Mouse (Mus musculus) limb, embryonic 14.5 days (tissue): ENCODE results near the gene Fbxw13. TPM values are rescaled to one million over a fixed set of nuclear protein-coding genes. Genes with fewer than 3 reads are reported as not detected.
"Not testable (repeated sequence)": the region's sequence is repeated elsewhere in the genome, so short reads cannot be mapped to it uniquely, and the experiment has no call there.

ENCODE experiments used
- ATAC-seq: fragments of 200-750 bp; cut with Nextera tagmentation; 2 replicates; pipeline ENCODE4 v1.8.0; 2017; ENCODE audit warnings: low read depth, moderate number of reproducible peaks, moderate TSS enrichment; ENCODE audit not compliant: low FRiP score
- DNase-seq: peaks from one replicate; pipeline ENCODE4 v3.0.0-alpha.2; 2015; ENCODE audit warnings: low spot score
- H3K27ac ChIP-seq: fragments of 300-500 bp; sonication (generic); replicated peaks from 2 replicates; pipeline ENCODE4 v1.5.1; 2014; ENCODE audit warnings: low read depth, mild to moderate bottlenecking, low read length, moderate library complexity, mixed read lengths
- H3K27me3 ChIP-seq: fragments of 300-500 bp; sonication (generic); 2 replicates; pipeline ENCODE4 v1.6.1; 2014; ENCODE audit warnings: low read length, mixed read lengths; ENCODE audit not compliant: control insufficient read depth, insufficient read depth
- H3K36me3 ChIP-seq: fragments of 300-500 bp; sonication (generic); 2 replicates; pipeline ENCODE4 v1.6.1; 2014; ENCODE audit warnings: mild to moderate bottlenecking, low read length, moderate library complexity, mixed read lengths; ENCODE audit not compliant: control insufficient read depth, insufficient read depth
- H3K4me1 ChIP-seq: fragments of 300-500 bp; sonication (generic); 2 replicates; pipeline ENCODE4 v1.6.1; 2014; ENCODE audit warnings: antibody characterized with exemption, low read length, mixed read lengths; ENCODE audit not compliant: control insufficient read depth, insufficient read depth
- H3K4me2 ChIP-seq: fragments of 300-500 bp; sonication (generic); replicated peaks from 2 replicates; pipeline ENCODE4 v1.6.1; 2014; ENCODE audit warnings: low read depth, mild to moderate bottlenecking, low read length, moderate library complexity; ENCODE audit not compliant: severe bottlenecking
- H3K4me3 ChIP-seq: fragments of 300-500 bp; sonication (generic); replicated peaks from 2 replicates; pipeline ENCODE4 v1.5.1; 2014; ENCODE audit warnings: low read length
- H3K9ac ChIP-seq: fragments of 300-500 bp; sonication (generic); 2 replicates; pipeline ENCODE4 v1.6.1; 2014; ENCODE audit warnings: mild to moderate bottlenecking, low read depth, low read length, moderate library complexity; ENCODE audit not compliant: severe bottlenecking
- H3K9me3 ChIP-seq: fragments of 300-500 bp; sonication (generic); 2 replicates; pipeline ENCODE4 v1.6.1; 2016; ENCODE audit warnings: low read length; ENCODE audit not compliant: control insufficient read depth
- POLR2A ChIP-seq: fragments of 200-500 bp; IDR thresholded peaks from 2 replicates; pipeline ENCODE4 v1.8.0; 2012; ENCODE audit warnings: inconsistent platforms, mild to moderate bottlenecking, moderate library complexity, borderline replicate concordance; ENCODE audit not compliant: insufficient read depth, insufficient read length; ENCODE audit errors: extremely low read depth
- WGBS: fragments of 180-500 bp; shearing (Covaris S2); extraction: QIAGEN DNeasy Blood & Tissue Kit; methylation state at CpG from one replicate; pipeline ENCODE4 v1.1.7; 2014; 5-methylcytosine and 5-hydroxymethylcytosine counted together
- polyA plus RNA-seq, 2 experiments: library from polyadenylated mRNA; depleted of rRNA in 1 of 2; stranded (reverse) in 1 of 2; unstranded in 1 of 2; fragments of >200 nt; fragmentation: Nextera tagmentation in 1 of 2; extraction: Ambion mirVana in 1 of 2; gene quantifications; 2 replicates each; pipeline versions ENCODE4 v1.2.1 to v1.2.3; 2012 to 2014

Fbxw13 gene
- polyA plus RNA-seq, 2 experiments = not detected

GRCm38 (mm10) chr9:109177208-109177607 lies 18.6 kb downstream of the Fbxw13 start:
- ATAC-seq (no peak), DNase-seq (no peak)
- Histone ChIP-seq H3K27me3 (no peaks in the 10 kb centered on the region), H3K4me3 (no peak overlapping the region), H3K36me3 (no peaks in the 10 kb centered on the region), H3K27ac (no peak overlapping the region), H3K4me2 (no peak overlapping the region), H3K9me3 (0 out of 2 replicates have a peak, but pooled peaks cover 4% of the 10 kb centered on the region), H3K4me1 (no peaks in the 10 kb centered on the region), H3K9ac (no peak overlapping the region)
- WGBS = 81% methylated on average over 1 of the region's 1 CpGs
- no peak for TF ChIP-seq POLR2A

- ATAC-seq = no peak
- no peaks in the 10 kb centered on the region for H3K27me3 ChIP-seq
- 0 out of 2 replicates have a peak, but pooled peaks cover 4% of the 10 kb centered on the region for H3K9me3 ChIP-seq
- H3K27ac ChIP-seq = no peak overlapping the region
- no peaks in the 10 kb centered on the region for H3K4me1 ChIP-seq
- DNase-seq = no peak
- no peak for TF ChIP-seq POLR2A
- H3K4me2 ChIP-seq = no peak overlapping the region
- H3K4me3 ChIP-seq = no peak overlapping the region
- H3K36me3 ChIP-seq = no peaks in the 10 kb centered on the region
- 88% methylated on average over 1 of the region's 1 CpGs for WGBS
- no peak overlapping the region for H3K9ac ChIP-seq
These were observed 19.5 kb downstream of the Fbxw13 start for GRCm38 (mm10) chr9:109176301-109176700.

- DNase-seq (no peak), ATAC-seq (no peak)
- H3K4me2 ChIP-seq = no peak overlapping the region
- no peak overlapping the region for H3K27ac ChIP-seq
- H3K27me3 ChIP-seq = no peaks in the 10 kb centered on the region
- H3K9me3 ChIP-seq = no peaks in the 10 kb centered on the region
- H3K9ac ChIP-seq = no peak overlapping the region
- no peak for TF ChIP-seq POLR2A
- H3K36me3 ChIP-seq = no peaks in the 10 kb centered on the region
- H3K4me1 ChIP-seq = no peaks in the 10 kb centered on the region
- no peak overlapping the region for H3K4me3 ChIP-seq
These were observed 28.5 kb downstream of the Fbxw13 start for GRCm38 (mm10) chr9:109167316-109167715.

GRCm38 (mm10) chr9:109161941-109162340 lies 33.8 kb downstream of the Fbxw13 start, which contains the start of gene Fbxw21:
Gene Fbxw21, minus strand, starts transcription at chr9:109162041.
- Histone ChIP-seq H3K27ac (no peak within 1 kb of the TSS), H3K27me3 (no peaks in the 10 kb centered on the region), H3K9ac (no peak within 1 kb of the TSS), H3K36me3 (no peaks in the 10 kb centered on the region), H3K4me3 (no peak within 1 kb of the TSS), H3K4me2 (no peak within 1 kb of the TSS), H3K9me3 (no peaks in the 10 kb centered on the region), H3K4me1 (no peaks in the 10 kb centered on the region)
- TF ChIP-seq POLR2A = no peak
- WGBS = 67% methylated on average over 3 of the region's 3 CpGs
- DNase-seq = no peak
- no peak for ATAC-seq

- not testable (repeated sequence) for H3K36me3 ChIP-seq, H3K4me2 ChIP-seq, H3K4me3 ChIP-seq, H3K27ac ChIP-seq, ATAC-seq, H3K9ac ChIP-seq, DNase-seq, H3K27me3 ChIP-seq, H3K9me3 ChIP-seq, H3K4me1 ChIP-seq
- 65% methylated on average over 4 of the region's 4 CpGs for WGBS
These were observed 55.4 kb downstream of the Fbxw13 start for GRCm38 (mm10) chr9:109140414-109140813.

- 83% methylated on average over 5 of the region's 5 CpGs for WGBS
- Histone ChIP-seq H3K4me2 (no peak overlapping the region), H3K4me1 (no peaks in the 10 kb centered on the region), H3K27ac (no peak overlapping the region), H3K27me3 (no peaks in the 10 kb centered on the region), H3K36me3 (no peaks in the 10 kb centered on the region), H3K9me3 (no peaks in the 10 kb centered on the region), H3K4me3 (no peak overlapping the region), H3K9ac (no peak overlapping the region)
- DNase-seq (no peak), ATAC-seq (no peak)
- TF ChIP-seq POLR2A = no peak
These were observed 65.7 kb downstream of the Fbxw13 start for GRCm38 (mm10) chr9:109130076-109130475.

Other genes with a start within 250 kb of the Fbxw13 start
- gene Col7a1, start 242.4 kb downstream of the Fbxw13 start, polyA plus RNA-seq (2012; rRNA removed) = 44.6 and 49.9 TPM in 2 replicates
- 17.5 and 25.9 TPM in 2 replicates for gene Col7a1, start 242.4 kb downstream of the Fbxw13 start, polyA plus RNA-seq (2014; fragmentation: Nextera tagmentation; extraction: Ambion mirVana)
- 6.2 and 6.5 TPM in 2 replicates for gene Ucn2, start 210.0 kb downstream of the Fbxw13 start, polyA plus RNA-seq (2012; rRNA removed)
- gene Ucn2, start 210.0 kb downstream of the Fbxw13 start, polyA plus RNA-seq (2014; fragmentation: Nextera tagmentation; extraction: Ambion mirVana) = 1.0 and 1.5 TPM in 2 replicates
- 14.5 and 19.6 TPM in 2 replicates for gene Pfkfb4, start 204.2 kb downstream of the Fbxw13 start, polyA plus RNA-seq (2012; rRNA removed)
- gene Pfkfb4, start 204.2 kb downstream of the Fbxw13 start, polyA plus RNA-seq (2014; fragmentation: Nextera tagmentation; extraction: Ambion mirVana) = 9.1 and 9.4 TPM in 2 replicates
- 150 and 245 TPM in 2 replicates for gene Shisa5, start 157.4 kb downstream of the Fbxw13 start, polyA plus RNA-seq (2012; rRNA removed)
- gene Shisa5, start 157.4 kb downstream of the Fbxw13 start, polyA plus RNA-seq (2014; fragmentation: Nextera tagmentation; extraction: Ambion mirVana) = 82.4 and 86.7 TPM in 2 replicates
- gene Trex1, start 136.2 kb downstream of the Fbxw13 start, polyA plus RNA-seq (2012; rRNA removed) = 33.5 and 50.8 TPM in 2 replicates
- gene Trex1, start 136.2 kb downstream of the Fbxw13 start, polyA plus RNA-seq (2014; fragmentation: Nextera tagmentation; extraction: Ambion mirVana) = 12.5 and 13.7 TPM in 2 replicates
- gene Atrip, start 121.9 kb downstream of the Fbxw13 start, polyA plus RNA-seq (2012; rRNA removed) = 30.5 and 40.3 TPM in 2 replicates
- 22.2 and 25.1 TPM in 2 replicates for gene Atrip, start 121.9 kb downstream of the Fbxw13 start, polyA plus RNA-seq (2014; fragmentation: Nextera tagmentation; extraction: Ambion mirVana)
- gene Ccdc51, start 113.5 kb downstream of the Fbxw13 start, polyA plus RNA-seq (2012; rRNA removed) = 9.0 and 9.1 TPM in 2 replicates
- gene Ccdc51, start 113.5 kb downstream of the Fbxw13 start, polyA plus RNA-seq (2014; fragmentation: Nextera tagmentation; extraction: Ambion mirVana) = 13.5 and 15.3 TPM in 2 replicates
- gene Tma7, start 113.4 kb downstream of the Fbxw13 start, polyA plus RNA-seq (2012; rRNA removed) = 122 and 191 TPM in 2 replicates
- gene Tma7, start 113.4 kb downstream of the Fbxw13 start, polyA plus RNA-seq (2014; fragmentation: Nextera tagmentation; extraction: Ambion mirVana) = 658 and 664 TPM in 2 replicates
- 31.0 and 36.8 TPM in 2 replicates for gene Plxnb1, start 100.6 kb downstream of the Fbxw13 start, polyA plus RNA-seq (2012; rRNA removed)
- gene Plxnb1, start 100.6 kb downstream of the Fbxw13 start, polyA plus RNA-seq (2014; fragmentation: Nextera tagmentation; extraction: Ambion mirVana) = 8.2 and 10.0 TPM in 2 replicates
- gene Fbxw21, start 33.9 kb downstream of the Fbxw13 start, polyA plus RNA-seq (2012; rRNA removed) = not detected in 2 replicates
- gene Fbxw21, start 33.9 kb downstream of the Fbxw13 start, polyA plus RNA-seq (2014; fragmentation: Nextera tagmentation; extraction: Ambion mirVana) = not detected in 2 replicates
- not detected in 2 replicates for gene Fbxw20, start 38.8 kb upstream of the Fbxw13 start, polyA plus RNA-seq (2012; rRNA removed)
- not detected in 2 replicates for gene Fbxw20, start 38.8 kb upstream of the Fbxw13 start, polyA plus RNA-seq (2014; fragmentation: Nextera tagmentation; extraction: Ambion mirVana)
- gene Fbxw14, start 91.7 kb upstream of the Fbxw13 start, polyA plus RNA-seq (2012; rRNA removed) = not detected in 2 replicates
- gene Fbxw14, start 91.7 kb upstream of the Fbxw13 start, polyA plus RNA-seq (2014; fragmentation: Nextera tagmentation; extraction: Ambion mirVana) = not detected in 2 replicates
- gene Fbxw28, start 143.7 kb upstream of the Fbxw13 start, polyA plus RNA-seq (2012; rRNA removed) = not detected in 2 replicates
- gene Fbxw28, start 143.7 kb upstream of the Fbxw13 start, polyA plus RNA-seq (2014; fragmentation: Nextera tagmentation; extraction: Ambion mirVana) = not detected in 2 replicates
- not detected in 2 replicates for gene Fbxw22, start 208.3 kb upstream of the Fbxw13 start, polyA plus RNA-seq (2012; rRNA removed)
- not detected in 2 replicates for gene Fbxw22, start 208.3 kb upstream of the Fbxw13 start, polyA plus RNA-seq (2014; fragmentation: Nextera tagmentation; extraction: Ambion mirVana)